Mouse (Mus musculus) liver, embryonic 11.5 days (tissue): Measurements from ENCODE around the gene Dop1a. TPM values are rescaled to one million over a fixed set of nuclear protein-coding genes. Genes with fewer than 3 reads are reported as not detected.

Source experiments
- ATAC-seq: fragments of 200-750 bp; cut with Nextera tagmentation; replicated peaks from 2 replicates; pipeline ENCODE4 v1.8.0; 2017; ENCODE audit warnings: moderate number of reproducible peaks, mild to moderate bottlenecking, moderate TSS enrichment, moderate library complexity; ENCODE audit not compliant: low FRiP score
- DNase-seq: peaks from one replicate; pipeline ENCODE4 v3.0.0-alpha.2; 2017; ENCODE audit warnings: low spot score
- H3K27ac ChIP-seq: fragments of 300-500 bp; sonication (generic); 2 replicates; pipeline ENCODE4 v1.5.1; 2014; ENCODE audit warnings: mild to moderate bottlenecking, low read depth, low read length, control low read depth
- H3K27me3 ChIP-seq: fragments of 300-500 bp; sonication (generic); replicated peaks from 2 replicates; pipeline ENCODE4 v1.6.1; 2014; ENCODE audit warnings: low read length, mixed read lengths; ENCODE audit not compliant: control insufficient read depth, insufficient read depth
- H3K36me3 ChIP-seq: fragments of 300-500 bp; sonication (generic); 2 replicates; pipeline ENCODE4 v1.6.1; 2014; ENCODE audit warnings: mild to moderate bottlenecking, low read length, moderate library complexity, mixed read lengths; ENCODE audit not compliant: control insufficient read depth, insufficient read depth
- H3K4me1 ChIP-seq: fragments of 300-500 bp; sonication (generic); replicated peaks from 2 replicates; pipeline ENCODE4 v1.6.1; 2014; ENCODE audit warnings: low read length, mixed read lengths; ENCODE audit not compliant: control insufficient read depth, insufficient read depth
- H3K4me2 ChIP-seq: fragments of 300-500 bp; sonication (generic); 2 replicates; pipeline ENCODE4 v1.6.1; 2014; ENCODE audit warnings: mild to moderate bottlenecking, control low read depth, moderate library complexity
- H3K4me3 ChIP-seq: fragments of 300-500 bp; sonication (generic); 2 replicates; pipeline ENCODE4 v1.5.1; 2014; ENCODE audit warnings: low read depth, low read length, control low read depth
- H3K9ac ChIP-seq: fragments of 300-500 bp; sonication (generic); 2 replicates; pipeline ENCODE4 v1.6.1; 2014; ENCODE audit warnings: low read depth, low read length, control low read depth
- H3K9me3 ChIP-seq: fragments of 300-500 bp; sonication (generic); 2 replicates; pipeline ENCODE4 v1.6.1; 2016; ENCODE audit warnings: low read length, inconsistent platforms, mixed read lengths; ENCODE audit not compliant: control insufficient read depth
- WGBS: fragments of 180-500 bp; shearing (Covaris S2); extraction: QIAGEN DNeasy Blood & Tissue Kit; methylation state at CpG from one replicate; pipeline ENCODE4 v1.1.7; 2014; 5-methylcytosine and 5-hydroxymethylcytosine counted together
- polyA plus RNA-seq: library from polyadenylated mRNA; unstranded; fragments of >200 nt; fragmentation: Nextera tagmentation; extraction: Ambion mirVana; gene quantifications from 2 replicates; pipeline ENCODE4 v1.2.1, GENCODE M21; 2014

Dop1a gene
- polyA plus RNA-seq, 1 experiment from 2014 or later, result 12.2 TPM

GRCm38 (mm10) chr9:86514798-86515197 lies 47.8 kb downstream of the Dop1a start:
- no peaks in the 10 kb centered on the region for H3K27me3 ChIP-seq
- peaks cover 3% of the 10 kb centered on the region; the same call in 1 of the 2 replicates for H3K36me3 ChIP-seq
- no peak overlapping the region for H3K4me2 ChIP-seq
- 94% methylated on average over 4 of the region's 4 CpGs for WGBS
- H3K9ac ChIP-seq, result no peak overlapping the region
- H3K27ac ChIP-seq, result no peak overlapping the region
- H3K4me3 ChIP-seq, result no peak overlapping the region
- DNase-seq (no peak), ATAC-seq (no peak)
- no peaks in the 10 kb centered on the region for H3K4me1 ChIP-seq
- H3K9me3 ChIP-seq, result no peaks in the 10 kb centered on the region

GRCm38 (mm10) chr9:86522335-86522734 lies 55.4 kb downstream of the Dop1a start:
- Histone ChIP-seq H3K4me1 (no peaks in the 10 kb centered on the region), H3K27me3 (no peaks in the 10 kb centered on the region), H3K36me3 (peaks cover 6% of the 10 kb centered on the region), H3K9ac (no peak overlapping the region), H3K4me2 (no peak overlapping the region), H3K4me3 (no peak overlapping the region), H3K9me3 (no peaks in the 10 kb centered on the region), H3K27ac (no peak overlapping the region)
- no peak for DNase-seq
- ATAC-seq, result no peak

- Histone ChIP-seq H3K9me3 (no peaks in the 10 kb centered on the region), H3K4me2 (no peak overlapping the region), H3K9ac (no peak overlapping the region), H3K27me3 (no peaks in the 10 kb centered on the region), H3K4me3 (no peak overlapping the region), H3K4me1 (no peaks in the 10 kb centered on the region), H3K36me3 (peaks cover 7% of the 10 kb centered on the region), H3K27ac (no peak overlapping the region)
- DNase-seq, result no peak
- 55% methylated on average over 2 of the region's 2 CpGs for WGBS
- ATAC-seq, result no peak
Measured at GRCm38 (mm10) chr9:86525600-86525999, 58.6 kb downstream of the Dop1a start.

- Histone ChIP-seq H3K9me3 (no peaks in the 10 kb centered on the region), H3K4me2 (no peak overlapping the region), H3K9ac (no peak overlapping the region), H3K36me3 (no peaks in the 10 kb centered on the region), H3K4me1 (no peaks in the 10 kb centered on the region), H3K4me3 (no peak overlapping the region), H3K27me3 (no peaks in the 10 kb centered on the region), H3K27ac (no peak overlapping the region)
- no peak for ATAC-seq
- WGBS, result 89% methylated on average over 5 of the region's 5 CpGs
- DNase-seq, result no peak
Measured at GRCm38 (mm10) chr9:86534071-86534470, 67.1 kb downstream of the Dop1a start.

GRCm38 (mm10) chr9:86543451-86543850 lies 76.5 kb downstream of the Dop1a start:
- H3K36me3 ChIP-seq, result peaks cover 5% of the 10 kb centered on the region
- 98% methylated on average over 3 of the region's 3 CpGs for WGBS
- no peak for ATAC-seq

GRCm38 (mm10) chr9:86544559-86544958 lies 77.6 kb downstream of the Dop1a start:
- no peaks in the 10 kb centered on the region for H3K27me3 ChIP-seq
- DNase-seq (no peak), ATAC-seq (no peak)
- H3K4me1 ChIP-seq, result no peaks in the 10 kb centered on the region
- peaks cover 5% of the 10 kb centered on the region for H3K36me3 ChIP-seq
- no peak overlapping the region for H3K4me3 ChIP-seq
- no peak overlapping the region for H3K4me2 ChIP-seq
- H3K27ac ChIP-seq, result no peak overlapping the region
- no peak overlapping the region for H3K9ac ChIP-seq
- 76% methylated on average over 1 of the region's 1 CpGs for WGBS
- no peaks in the 10 kb centered on the region for H3K9me3 ChIP-seq

More at GRCm38 (mm10) chr9:86543451-86543850, 76.5 kb downstream of the Dop1a start:
- Histone ChIP-seq H3K9me3 (no peaks in the 10 kb centered on the region), H3K27me3 (no peaks in the 10 kb centered on the region), H3K4me3 (no peak overlapping the region), H3K4me1 (no peaks in the 10 kb centered on the region), H3K27ac (no peak overlapping the region), H3K9ac (no peak overlapping the region), H3K4me2 (no peak overlapping the region)
- no peak for DNase-seq

GRCm38 (mm10) chr9:86549637-86550162 lies 82.7 kb downstream of the Dop1a start:
- H3K36me3 ChIP-seq, result 0 out of 2 replicates have a peak, but pooled peaks cover 2% of the 10 kb centered on the region
- H3K27me3 ChIP-seq, result no peaks in the 10 kb centered on the region
- DNase-seq, result no peak
- H3K4me1 ChIP-seq, result no peaks in the 10 kb centered on the region
- no peak for ATAC-seq
- H3K4me3 ChIP-seq, result no peak overlapping the region
- 82% methylated on average over 5 of the region's 5 CpGs for WGBS
- H3K27ac ChIP-seq, result no peak overlapping the region
- H3K9me3 ChIP-seq, result no peaks in the 10 kb centered on the region
- H3K4me2 ChIP-seq, result no peak overlapping the region
- no peak overlapping the region for H3K9ac ChIP-seq

- Histone ChIP-seq H3K4me2 (no peak overlapping the region), H3K27ac (no peak overlapping the region), H3K9me3 (no peaks in the 10 kb centered on the region), H3K9ac (no peak overlapping the region), H3K36me3 (0 out of 2 replicates have a peak, but pooled peaks cover 2% of the 10 kb centered on the region), H3K4me3 (no peak overlapping the region), H3K4me1 (no peaks in the 10 kb centered on the region), H3K27me3 (no peaks in the 10 kb centered on the region)
- DNase-seq (no peak), ATAC-seq (no peak)
- 87% methylated on average over 3 of the region's 3 CpGs for WGBS
Measured at GRCm38 (mm10) chr9:86550717-86551116, 83.8 kb downstream of the Dop1a start.

GRCm38 (mm10) chr9:86553886-86554285 lies 86.9 kb downstream of the Dop1a start:
- Histone ChIP-seq H3K4me1 (no peaks in the 10 kb centered on the region), H3K9ac (no peak overlapping the region), H3K27me3 (no peaks in the 10 kb centered on the region), H3K36me3 (0 out of 2 replicates have a peak, but pooled peaks cover 5% of the 10 kb centered on the region), H3K27ac (no peak overlapping the region), H3K9me3 (no peaks in the 10 kb centered on the region), H3K4me2 (no peak overlapping the region), H3K4me3 (no peak overlapping the region)
- WGBS, result 88% methylated on average over 9 of the region's 9 CpGs
- no peak for DNase-seq
- ATAC-seq, result no peak
